Mouse (Mus musculus) lung, embryonic 15.5 days (tissue): ENCODE data around the gene Morc2a. TPM values are rescaled to one million over a fixed set of nuclear protein-coding genes. Genes with fewer than 3 reads are reported as not detected.

Experiments used
- polyA plus RNA-seq: library from polyadenylated mRNA; unstranded; fragments of >200 nt; fragmentation: Nextera tagmentation; extraction: Ambion mirVana; gene quantifications from 2 replicates; pipeline ENCODE4 v1.2.1, GENCODE M21; 2015

Gene Morc2a
- polyA plus RNA-seq, 1 experiment from 2014 or later = 28.1 TPM

Other genes starting within 250 kb of the Morc2a start
- 50.1 and 52.0 TPM in 2 replicates for gene Limk2, start 240.0 kb upstream of the Morc2a start, polyA plus RNA-seq
- gene Rnf185, start 196.8 kb upstream of the Morc2a start, polyA plus RNA-seq = 29.3 and 32.6 TPM in 2 replicates
- gene Pla2g3, start 160.9 kb upstream of the Morc2a start, polyA plus RNA-seq = 0.44 and 0.50 TPM in 2 replicates
- gene Inpp5j, start 144.4 kb upstream of the Morc2a start, polyA plus RNA-seq = 1.5 TPM in 2 replicates
- 99.2 and 102 TPM in 2 replicates for gene Selenom, start 134.5 kb upstream of the Morc2a start, polyA plus RNA-seq
- 107 and 108 TPM in 2 replicates for gene Smtn, start 108.6 kb upstream of the Morc2a start, polyA plus RNA-seq
- gene Osbp2, start 214.7 kb downstream of the Morc2a start, polyA plus RNA-seq = 0.20 and 0.34 TPM in 2 replicates
- gene 4921536K21Rik, start 245.9 kb downstream of the Morc2a start, polyA plus RNA-seq = 0.37 and 0.39 TPM in 2 replicates
- gene Dusp18, start 246.0 kb downstream of the Morc2a start, polyA plus RNA-seq = 9.8 and 10.2 TPM in 2 replicates